Mouse (Mus musculus) ES-Bruce4 (cell line): ENCODE data around the gene Psd4. TPM values are rescaled to one million over a fixed set of nuclear protein-coding genes. Genes with fewer than 3 reads are reported as not detected.

Experiments used
- H3K27ac ChIP-seq: 2 replicates; pipeline ENCODE4 v1.5.1; 2012; ENCODE audit warnings: low read length, inconsistent platforms; ENCODE audit not compliant: insufficient read depth
- H3K27me3 ChIP-seq: 2 replicates; pipeline ENCODE4 v1.6.1; 2012; ENCODE audit warnings: mild to moderate bottlenecking, low read length, inconsistent platforms; ENCODE audit not compliant: control insufficient read depth, poor library complexity, insufficient read depth, severe bottlenecking
- H3K36me3 ChIP-seq: 2 replicates; pipeline ENCODE4 v1.6.1; 2012; ENCODE audit warnings: inconsistent platforms, mild to moderate bottlenecking, low read length, moderate library complexity; ENCODE audit not compliant: control insufficient read depth, poor library complexity, insufficient read depth, severe bottlenecking
- H3K4me1 ChIP-seq: one replicate; pipeline ENCODE4 v1.8.1; 2011; ENCODE audit warnings: low read length; ENCODE audit not compliant: control insufficient read depth, insufficient read depth
- H3K4me3 ChIP-seq: 2 replicates; pipeline ENCODE4 v1.5.1; 2011; ENCODE audit warnings: low read depth, mild to moderate bottlenecking, low read length
- H3K9ac ChIP-seq: 2 replicates; pipeline ENCODE4 v1.6.1; 2012; ENCODE audit warnings: low read depth, mild to moderate bottlenecking, inconsistent platforms; ENCODE audit not compliant: poor library complexity, severe bottlenecking
- H3K9me3 ChIP-seq: replicated peaks from 2 replicates; pipeline ENCODE4 v1.6.1; 2012; ENCODE audit warnings: mild to moderate bottlenecking, low read length, inconsistent platforms; ENCODE audit not compliant: control insufficient read depth, poor library complexity, insufficient read depth, severe bottlenecking
- CTCF ChIP-seq: IDR thresholded peaks from one replicate; pipeline ENCODE4 v1.8.1; 2011; ENCODE audit warnings: low read depth, low read length
- EP300 ChIP-seq: IDR thresholded peaks from 2 replicates; pipeline ENCODE4 v1.6.1; 2011; ENCODE audit warnings: low read depth, low read length; ENCODE audit not compliant: insufficient read depth
- POLR2A ChIP-seq: IDR thresholded peaks from one replicate; pipeline ENCODE4 v1.8.1; 2011; ENCODE audit warnings: low read length; ENCODE audit not compliant: insufficient read depth
- polyA plus RNA-seq: library from polyadenylated mRNA; stranded (reverse); fragments of >200 nt; gene quantifications from 2 replicates; pipeline ENCODE4 v1.2.4, GENCODE M21; 2011; ENCODE audit warnings: low read depth; ENCODE audit not compliant: missing spikeins, insufficient read depth, insufficient read length

Gene Psd4
- polyA plus RNA-seq, 1 experiment: 3.6 TPM

- no peak overlapping the region for H3K4me3 ChIP-seq
- no peak overlapping the region for H3K27ac ChIP-seq
- no peaks in the 10 kb centered on the region for H3K4me1 ChIP-seq
- H3K9ac ChIP-seq: no peak overlapping the region
- no peak for TF ChIP-seq EP300
- no peak for TF ChIP-seq CTCF
- no peaks in the 10 kb centered on the region for H3K27me3 ChIP-seq
- H3K36me3 ChIP-seq: no peaks in the 10 kb centered on the region
- no peaks in the 10 kb centered on the region for H3K9me3 ChIP-seq
These were observed 50.2 kb downstream of the Psd4 start for GRCm38 (mm10) chr2:24417564-24417963.

- Histone ChIP-seq H3K4me3 (no peak overlapping the region), H3K27ac (no peak overlapping the region), H3K27me3 (no peaks in the 10 kb centered on the region), H3K9me3 (no peaks in the 10 kb centered on the region), H3K36me3 (no peaks in the 10 kb centered on the region), H3K4me1 (no peaks in the 10 kb centered on the region), H3K9ac (no peak overlapping the region)
- no peak for TF ChIP-seq POLR2A
- TF ChIP-seq EP300: no peak
- TF ChIP-seq CTCF: no peak
These were observed 54.0 kb downstream of the Psd4 start for GRCm38 (mm10) chr2:24421211-24421863.

- H3K36me3 ChIP-seq: no peaks in the 10 kb centered on the region
- no peak for TF ChIP-seq EP300
- TF ChIP-seq CTCF: no peak
- TF ChIP-seq POLR2A: no peak
These were observed 55.4 kb downstream of the Psd4 start for GRCm38 (mm10) chr2:24422815-24423214.

GRCm38 (mm10) chr2:24425630-24426029, 58.2 kb downstream of the Psd4 start:
- no peak overlapping the region for H3K4me3 ChIP-seq
- no peak overlapping the region for H3K27ac ChIP-seq
- no peak overlapping the region for H3K9ac ChIP-seq
- TF ChIP-seq POLR2A (no peak), EP300 (no peak), CTCF (no peak)
- H3K27me3 ChIP-seq: no peaks in the 10 kb centered on the region
- H3K36me3 ChIP-seq: no peaks in the 10 kb centered on the region
- no peaks in the 10 kb centered on the region for H3K4me1 ChIP-seq
- no peaks in the 10 kb centered on the region for H3K9me3 ChIP-seq

More at GRCm38 (mm10) chr2:24422815-24423214, 55.4 kb downstream of the Psd4 start:
- H3K27me3 ChIP-seq: no peaks in the 10 kb centered on the region
- H3K9ac ChIP-seq: no peak overlapping the region
- no peaks in the 10 kb centered on the region for H3K4me1 ChIP-seq
- H3K27ac ChIP-seq: no peak overlapping the region
- no peak overlapping the region for H3K4me3 ChIP-seq
- no peaks in the 10 kb centered on the region for H3K9me3 ChIP-seq

- no peak overlapping the region for H3K27ac ChIP-seq
- no peak overlapping the region for H3K4me3 ChIP-seq
- TF ChIP-seq EP300 (no peak), CTCF (no peak), POLR2A (no peak)
These were observed 60.7 kb downstream of the Psd4 start for GRCm38 (mm10) chr2:24427866-24428675.

GRCm38 (mm10) chr2:24429806-24430205, 62.4 kb downstream of the Psd4 start:
- H3K27ac ChIP-seq: no peak overlapping the region
- TF ChIP-seq EP300: no peak
- no peaks in the 10 kb centered on the region for H3K27me3 ChIP-seq
- no peaks in the 10 kb centered on the region for H3K36me3 ChIP-seq
- H3K9me3 ChIP-seq: no peaks in the 10 kb centered on the region
- H3K4me3 ChIP-seq: no peak overlapping the region
- no peaks in the 10 kb centered on the region for H3K4me1 ChIP-seq
- H3K9ac ChIP-seq: no peak overlapping the region

More at GRCm38 (mm10) chr2:24427866-24428675, 60.7 kb downstream of the Psd4 start:
- Histone ChIP-seq H3K9me3 (no peaks in the 10 kb centered on the region), H3K9ac (no peak overlapping the region), H3K4me1 (no peaks in the 10 kb centered on the region), H3K36me3 (no peaks in the 10 kb centered on the region), H3K27me3 (no peaks in the 10 kb centered on the region)
